Mouse (Mus musculus): ENCODE data around the gene Otud7a. TPM values are rescaled to one million over a fixed set of nuclear protein-coding genes. Genes with fewer than 3 reads are reported as not detected.

The Otud7a gene
- polyA plus RNA-seq, 1 experiment from 2014 or later: 6.0 TPM

DNA sequence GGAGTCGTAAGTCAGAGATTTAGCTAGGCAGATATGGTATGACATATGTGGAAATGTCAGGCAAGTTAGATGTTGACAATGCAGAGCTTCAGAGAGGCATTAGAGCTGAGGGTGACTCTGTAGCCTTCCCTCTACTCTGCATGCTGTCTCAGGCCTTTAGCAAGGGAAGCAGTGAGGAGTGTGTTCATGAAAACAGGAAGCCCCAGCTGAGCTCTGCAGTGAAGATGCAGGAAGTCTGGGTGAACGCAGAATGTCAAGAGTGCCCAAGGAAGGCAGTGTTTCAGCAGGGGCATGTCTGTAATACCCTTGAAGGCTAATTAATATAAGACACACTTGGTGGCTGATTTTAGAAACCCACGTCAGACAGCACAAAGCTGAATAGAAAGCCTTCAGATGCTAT, 77.9 kb downstream of the Otud7a start:
- Histone ChIP-seq H3K4me2 (ENCODE audit: low read depth, low read length) (no peak overlapping the region), H3K4me1 (ENCODE audit: control insufficient read depth, insufficient read depth, low read length) (no peaks in the 10 kb centered on the region), H3K27ac (ENCODE audit: low read depth, low read length) (no peak overlapping the region), H3K27me3 (ENCODE audit: control insufficient read depth, insufficient read depth, low read length) (no peaks in the 10 kb centered on the region), H3K36me3 (ENCODE audit: control insufficient read depth, insufficient read depth, low read length) (no peaks in the 10 kb centered on the region), H3K9me3 (ENCODE audit: control insufficient read depth, low read length) (no peaks in the 10 kb centered on the region), H3K4me3 (ENCODE audit: low read depth, low read length) (no peak overlapping the region), H3K9ac (replicated peaks; ENCODE audit: low read depth, low read length) (no peak overlapping the region)
- WGBS: 79% methylated on average over 3 of the region's 3 CpGs
- ATAC-seq (ENCODE audit: low read depth): no peak

DNA sequence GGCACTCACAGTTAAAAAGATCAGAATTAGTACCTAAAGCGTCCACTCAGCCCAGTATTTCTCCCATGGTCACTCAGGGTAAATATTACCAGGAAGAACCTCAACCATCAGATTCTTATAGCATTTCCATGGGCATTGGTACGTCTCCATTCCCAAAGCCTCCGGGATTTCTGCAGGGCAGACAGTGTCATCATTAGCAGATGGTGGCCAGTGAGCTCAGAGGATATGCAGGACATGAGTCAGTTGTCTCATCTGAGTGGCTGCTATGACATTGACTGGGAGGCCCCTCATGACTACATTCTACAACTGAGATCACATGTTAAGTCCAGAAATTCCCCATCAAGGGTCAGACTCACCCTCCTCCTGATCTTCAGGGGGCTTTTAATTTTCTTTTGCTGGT, 78.5 kb downstream of the Otud7a start:
- Histone ChIP-seq H3K27ac (ENCODE audit: low read depth, low read length) (no peak overlapping the region), H3K36me3 (ENCODE audit: control insufficient read depth, insufficient read depth, low read length) (no peaks in the 10 kb centered on the region), H3K4me2 (ENCODE audit: low read depth, low read length) (no peak overlapping the region), H3K4me3 (ENCODE audit: low read depth, low read length) (no peak overlapping the region), H3K9ac (replicated peaks; ENCODE audit: low read depth, low read length) (no peak overlapping the region), H3K27me3 (ENCODE audit: control insufficient read depth, insufficient read depth, low read length) (no peaks in the 10 kb centered on the region), H3K9me3 (ENCODE audit: control insufficient read depth, low read length) (no peaks in the 10 kb centered on the region), H3K4me1 (ENCODE audit: control insufficient read depth, insufficient read depth, low read length) (no peaks in the 10 kb centered on the region)
- no peak for ATAC-seq (ENCODE audit: low read depth)
- WGBS: 91% methylated on average over 3 of the region's 3 CpGs

DNA sequence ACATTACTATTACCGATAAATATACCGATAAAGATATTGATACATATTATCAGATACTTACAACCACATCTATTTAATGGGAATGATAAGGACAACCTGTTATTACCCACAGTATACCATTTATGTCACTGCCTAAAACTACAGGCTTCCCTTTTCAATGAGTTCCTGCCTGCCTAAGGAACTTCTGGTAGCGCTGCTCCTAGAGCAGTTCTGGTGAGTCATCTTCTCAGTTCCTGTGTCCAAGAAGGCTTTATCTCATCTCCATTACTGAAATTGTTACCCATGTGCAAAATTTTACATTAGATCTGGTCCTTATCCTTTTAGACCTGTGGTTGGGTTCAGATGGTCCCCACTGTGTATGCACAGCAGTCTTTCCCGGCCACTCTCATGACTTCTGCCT, 95.7 kb downstream of the Otud7a start:
- H3K4me3 ChIP-seq (ENCODE audit: low read depth, low read length): no peak overlapping the region
- H3K27me3 ChIP-seq (ENCODE audit: control insufficient read depth, insufficient read depth, low read length): no peaks in the 10 kb centered on the region
- 97% methylated on average over 4 of the region's 4 CpGs for WGBS
- no peak overlapping the region for H3K4me2 ChIP-seq (ENCODE audit: low read depth, low read length)
- ATAC-seq (ENCODE audit: low read depth): no peak
- H3K4me1 ChIP-seq (ENCODE audit: control insufficient read depth, insufficient read depth, low read length): no peaks in the 10 kb centered on the region
- no peak overlapping the region for H3K27ac ChIP-seq (ENCODE audit: low read depth, low read length)
- no peaks in the 10 kb centered on the region for H3K9me3 ChIP-seq (ENCODE audit: control insufficient read depth, low read length)
- no peak overlapping the region for H3K9ac ChIP-seq (replicated peaks; ENCODE audit: low read depth, low read length)
- H3K36me3 ChIP-seq (ENCODE audit: control insufficient read depth, insufficient read depth, low read length): no peaks in the 10 kb centered on the region

DNA sequence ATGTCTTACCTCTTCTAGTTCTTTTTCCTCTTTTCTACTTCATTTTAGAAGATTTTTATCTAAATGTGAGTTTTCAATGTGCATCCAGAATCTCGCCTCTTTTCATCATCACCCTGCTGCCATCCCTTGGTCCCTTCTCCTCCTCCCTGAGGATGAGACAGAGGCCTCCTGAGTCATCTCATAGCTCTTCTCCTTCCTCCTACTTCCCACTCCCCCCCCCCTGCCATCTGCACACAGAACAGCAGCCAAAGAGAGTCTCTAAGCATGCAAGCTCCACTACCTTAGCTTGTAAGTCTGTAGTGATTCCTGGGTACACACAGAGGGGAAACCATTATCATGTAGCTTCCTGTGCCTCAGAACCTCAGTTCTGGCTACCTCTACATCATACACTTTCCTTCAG, 109.9 kb downstream of the Otud7a start:
- Histone ChIP-seq H3K4me1 (ENCODE audit: control insufficient read depth, insufficient read depth, low read length) (no peaks in the 10 kb centered on the region), H3K9ac (replicated peaks; ENCODE audit: low read depth, low read length) (no peak overlapping the region), H3K27ac (ENCODE audit: low read depth, low read length) (no peak overlapping the region), H3K4me3 (ENCODE audit: low read depth, low read length) (no peak overlapping the region), H3K27me3 (ENCODE audit: control insufficient read depth, insufficient read depth, low read length) (no peaks in the 10 kb centered on the region), H3K4me2 (ENCODE audit: low read depth, low read length) (no peak overlapping the region), H3K36me3 (ENCODE audit: control insufficient read depth, insufficient read depth, low read length) (no peaks in the 10 kb centered on the region), H3K9me3 (ENCODE audit: control insufficient read depth, low read length) (no peaks in the 10 kb centered on the region)
- ATAC-seq (ENCODE audit: low read depth): no peak
- 90% methylated on average over 1 of the region's 1 CpGs for WGBS

DNA sequence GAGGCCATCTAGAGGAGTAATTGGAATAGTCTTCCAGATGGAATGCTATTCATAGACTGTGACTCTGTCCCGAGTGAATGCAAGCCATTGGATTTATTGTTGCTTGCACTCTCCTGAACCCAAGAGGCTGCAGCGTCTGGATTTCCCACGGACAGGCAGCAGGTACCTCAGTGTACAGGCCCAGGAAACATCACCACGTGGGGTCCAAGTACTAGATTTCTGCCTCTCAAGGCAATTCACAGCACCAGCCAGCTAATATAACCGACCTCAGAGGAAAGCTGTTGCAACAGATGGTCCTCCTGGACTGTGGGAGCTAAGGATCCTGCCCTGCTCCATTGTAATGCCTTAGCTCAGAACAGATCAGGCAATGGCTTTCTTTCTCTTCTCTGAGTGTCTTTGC, 111.8 kb downstream of the Otud7a start:
- no peak overlapping the region for H3K9ac ChIP-seq (replicated peaks; ENCODE audit: low read depth, low read length)

DNA sequence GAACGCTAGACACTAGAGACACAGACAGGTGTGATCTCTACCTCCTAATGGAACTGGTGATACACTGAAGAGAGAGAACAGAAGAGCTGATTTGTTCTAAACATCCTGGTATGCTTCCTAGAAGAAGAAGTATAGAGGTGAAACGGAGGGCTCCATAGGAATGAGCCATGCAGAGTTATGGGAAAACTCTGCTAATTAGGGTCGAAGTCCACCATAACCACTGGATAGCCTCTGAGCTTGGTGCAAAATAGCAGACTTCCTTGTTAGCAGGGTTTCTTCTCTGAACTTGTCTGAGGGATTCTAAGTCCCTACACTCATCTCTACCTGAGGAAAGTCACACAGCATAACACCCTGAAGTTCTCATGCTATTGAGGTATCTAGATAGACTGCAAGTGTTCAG, 114.4 kb downstream of the Otud7a start:
- ATAC-seq (ENCODE audit: low read depth): no peak
- Histone ChIP-seq H3K27ac (ENCODE audit: low read depth, low read length) (no peak overlapping the region), H3K27me3 (ENCODE audit: control insufficient read depth, insufficient read depth, low read length) (no peaks in the 10 kb centered on the region), H3K4me2 (ENCODE audit: low read depth, low read length) (no peak overlapping the region), H3K36me3 (ENCODE audit: control insufficient read depth, insufficient read depth, low read length) (no peaks in the 10 kb centered on the region), H3K4me1 (ENCODE audit: control insufficient read depth, insufficient read depth, low read length) (no peaks in the 10 kb centered on the region), H3K4me3 (ENCODE audit: low read depth, low read length) (no peak overlapping the region), H3K9me3 (ENCODE audit: control insufficient read depth, low read length) (no peaks in the 10 kb centered on the region), H3K9ac (replicated peaks; ENCODE audit: low read depth, low read length) (no peak overlapping the region)
- 92% methylated on average over 3 of the region's 3 CpGs for WGBS

More for the DNA sequence above, 111.8 kb downstream of the Otud7a start:
- no peak for ATAC-seq (ENCODE audit: low read depth)
- 45% methylated on average over 5 of the region's 5 CpGs for WGBS
- Histone ChIP-seq H3K36me3 (ENCODE audit: control insufficient read depth, insufficient read depth, low read length) (no peaks in the 10 kb centered on the region), H3K4me3 (ENCODE audit: low read depth, low read length) (no peak overlapping the region), H3K27ac (ENCODE audit: low read depth, low read length) (no peak overlapping the region), H3K9me3 (ENCODE audit: control insufficient read depth, low read length) (no peaks in the 10 kb centered on the region), H3K4me1 (ENCODE audit: control insufficient read depth, insufficient read depth, low read length) (no peaks in the 10 kb centered on the region), H3K4me2 (ENCODE audit: low read depth, low read length) (no peak overlapping the region), H3K27me3 (ENCODE audit: control insufficient read depth, insufficient read depth, low read length) (no peaks in the 10 kb centered on the region)

DNA sequence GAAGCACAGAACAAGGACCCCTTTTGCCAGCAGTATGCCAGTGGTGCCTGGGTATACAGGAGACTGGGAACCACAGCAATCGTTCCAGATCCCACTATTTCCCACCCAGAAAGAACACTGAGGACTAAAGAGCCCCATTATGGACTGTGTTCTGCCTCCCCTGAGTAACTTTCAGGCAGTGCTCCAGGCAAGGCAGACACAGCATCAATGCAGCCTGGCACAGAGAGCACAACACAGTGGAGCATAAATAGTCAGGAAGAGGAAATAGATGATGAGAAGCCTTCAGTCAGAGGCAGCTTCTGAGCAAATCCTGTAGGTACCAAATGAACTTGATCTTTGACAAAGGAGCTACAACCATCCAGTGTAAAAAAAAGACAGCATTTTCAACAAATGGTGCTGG, 115.1 kb downstream of the Otud7a start:
- H3K4me1 ChIP-seq (ENCODE audit: control insufficient read depth, insufficient read depth, low read length): no peaks in the 10 kb centered on the region
- no peak overlapping the region for H3K4me3 ChIP-seq (ENCODE audit: low read depth, low read length)
- 94% methylated on average over 1 of the region's 1 CpGs for WGBS
- no peak for ATAC-seq (ENCODE audit: low read depth)
- no peaks in the 10 kb centered on the region for H3K9me3 ChIP-seq (ENCODE audit: control insufficient read depth, low read length)
- no peak overlapping the region for H3K27ac ChIP-seq (ENCODE audit: low read depth, low read length)
- no peak overlapping the region for H3K9ac ChIP-seq (replicated peaks; ENCODE audit: low read depth, low read length)
- H3K4me2 ChIP-seq (ENCODE audit: low read depth, low read length): no peak overlapping the region
- no peaks in the 10 kb centered on the region for H3K27me3 ChIP-seq (ENCODE audit: control insufficient read depth, insufficient read depth, low read length)
- H3K36me3 ChIP-seq (ENCODE audit: control insufficient read depth, insufficient read depth, low read length): no peaks in the 10 kb centered on the region

DNA sequence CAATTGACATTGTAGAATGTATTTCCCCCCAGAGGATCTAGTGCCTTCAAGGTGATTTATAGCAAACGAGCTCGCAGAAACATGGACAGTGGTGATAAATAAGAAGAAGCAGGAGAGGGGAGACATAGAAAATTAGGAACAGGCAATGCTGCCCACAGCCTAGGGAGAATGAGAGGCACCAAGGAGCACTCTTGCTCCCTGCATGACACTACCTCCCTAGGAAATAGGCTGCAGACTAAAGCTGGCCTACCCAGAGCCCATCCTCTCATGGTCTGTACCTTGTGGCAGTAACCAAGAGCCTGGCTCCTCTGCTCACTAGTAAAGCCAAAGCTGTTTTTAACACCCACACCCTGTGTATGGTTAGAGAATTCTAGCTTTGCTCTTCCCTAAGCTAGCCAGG, 138.8 kb downstream of the Otud7a start:
- Histone ChIP-seq H3K27ac (ENCODE audit: low read depth, low read length) (no peak overlapping the region; the same call in 1 of the 2 replicates), H3K9ac (replicated peaks; ENCODE audit: low read depth, low read length) (no peak overlapping the region), H3K4me1 (ENCODE audit: control insufficient read depth, insufficient read depth, low read length) (no peaks in the 10 kb centered on the region), H3K9me3 (ENCODE audit: control insufficient read depth, low read length) (no peaks in the 10 kb centered on the region), H3K36me3 (ENCODE audit: control insufficient read depth, insufficient read depth, low read length) (no peaks in the 10 kb centered on the region), H3K4me2 (ENCODE audit: low read depth, low read length) (no peak overlapping the region), H3K27me3 (ENCODE audit: control insufficient read depth, insufficient read depth, low read length) (no peaks in the 10 kb centered on the region), H3K4me3 (ENCODE audit: low read depth, low read length) (no peak overlapping the region)
- ATAC-seq (ENCODE audit: low read depth): no peak; the same call in 1 of the 2 replicates
- WGBS: 48% methylated on average over 2 of the region's 2 CpGs

DNA sequence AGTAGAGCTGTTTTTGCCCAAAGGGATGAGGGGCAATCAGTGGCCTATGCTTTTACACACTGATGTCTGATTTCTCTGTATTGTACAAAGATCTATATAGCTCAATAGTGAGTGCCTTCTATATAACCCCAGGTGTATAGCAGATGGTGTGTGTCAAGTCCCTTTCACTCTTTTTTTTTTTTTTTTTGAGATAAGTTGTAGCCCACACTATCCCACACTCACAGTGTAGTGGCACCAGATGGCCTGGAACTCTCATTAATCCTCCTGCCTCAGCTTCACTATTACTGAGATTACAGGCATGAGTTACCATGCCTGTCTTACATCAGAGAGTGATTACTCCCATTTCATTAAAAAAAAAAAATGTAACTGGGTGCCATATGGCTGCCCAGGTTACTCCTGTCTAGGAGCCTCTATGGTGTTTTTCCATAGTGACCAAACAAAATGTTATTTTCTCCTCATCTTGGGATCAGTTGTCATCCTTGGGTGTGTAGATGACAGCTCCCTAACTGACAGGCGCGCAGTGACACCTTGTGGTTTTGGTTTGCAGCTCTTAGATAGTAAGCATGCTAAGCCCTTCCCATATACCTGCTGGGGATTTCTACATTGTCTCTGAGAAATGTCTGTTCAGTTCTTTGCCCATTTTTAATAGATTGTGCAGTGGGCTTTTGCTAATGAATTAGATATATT, 141.8 kb downstream of the Otud7a start:
- no peak overlapping the region for H3K27ac ChIP-seq (ENCODE audit: low read depth, low read length)
- WGBS: 59% methylated on average over 2 of the region's 2 CpGs
- no peak overlapping the region for H3K4me3 ChIP-seq (ENCODE audit: low read depth, low read length)
- no peaks in the 10 kb centered on the region for H3K27me3 ChIP-seq (ENCODE audit: control insufficient read depth, insufficient read depth, low read length)
- no peaks in the 10 kb centered on the region for H3K9me3 ChIP-seq (ENCODE audit: control insufficient read depth, low read length)
- no peaks in the 10 kb centered on the region for H3K4me1 ChIP-seq (ENCODE audit: control insufficient read depth, insufficient read depth, low read length)
- ATAC-seq (ENCODE audit: low read depth): 0 out of 2 replicates have a peak, but pooled peaks have one; percentile 47
- H3K9ac ChIP-seq (replicated peaks; ENCODE audit: low read depth, low read length): no peak overlapping the region
- H3K36me3 ChIP-seq (ENCODE audit: control insufficient read depth, insufficient read depth, low read length): no peaks in the 10 kb centered on the region
- no peak overlapping the region for H3K4me2 ChIP-seq (ENCODE audit: low read depth, low read length)
